Mouse (Mus musculus) hindbrain, embryonic 16.5 days (tissue): ENCODE measurements around the gene Ano3. TPM values are rescaled to one million over a fixed set of nuclear protein-coding genes. Genes with fewer than 3 reads are reported as not detected.

ENCODE experiments used
- ATAC-seq: fragments of 200-750 bp; cut with Nextera tagmentation; 2 replicates; pipeline ENCODE4 v1.8.0; 2017; ENCODE audit warnings: moderate TSS enrichment, moderate library complexity
- H3K27ac ChIP-seq: fragments of 300-500 bp; sonication (generic); 2 replicates; pipeline ENCODE4 v1.5.1; 2014; ENCODE audit warnings: low read depth, mild to moderate bottlenecking, control low read depth, low read length, moderate library complexity
- H3K27me3 ChIP-seq: fragments of 300-500 bp; sonication (generic); replicated peaks from 2 replicates; pipeline ENCODE4 v1.6.1; 2014; ENCODE audit warnings: low read length; ENCODE audit not compliant: control insufficient read depth, insufficient read depth
- H3K36me3 ChIP-seq: fragments of 300-500 bp; sonication (generic); 2 replicates; pipeline ENCODE4 v1.6.1; 2014; ENCODE audit warnings: mild to moderate bottlenecking, low read length, moderate library complexity, mixed read lengths; ENCODE audit not compliant: control insufficient read depth, insufficient read depth
- H3K4me1 ChIP-seq: fragments of 300-500 bp; sonication (generic); 2 replicates; pipeline ENCODE4 v1.6.1; 2014; ENCODE audit warnings: low read depth, low read length; ENCODE audit not compliant: control insufficient read depth, insufficient read depth
- H3K4me2 ChIP-seq: fragments of 300-500 bp; sonication (generic); 2 replicates; pipeline ENCODE4 v1.6.1; 2014; ENCODE audit warnings: mild to moderate bottlenecking, low read length, control low read depth, moderate library complexity
- H3K4me3 ChIP-seq: fragments of 300-500 bp; sonication (generic); 2 replicates; pipeline ENCODE4 v1.5.1; 2014; ENCODE audit warnings: mild to moderate bottlenecking, low read length, control low read depth, moderate library complexity
- H3K9ac ChIP-seq: fragments of 300-500 bp; sonication (generic); 2 replicates; pipeline ENCODE4 v1.6.1; 2014; ENCODE audit warnings: low read depth, mild to moderate bottlenecking, control low read depth, low read length, moderate library complexity
- H3K9me3 ChIP-seq: fragments of 300-500 bp; sonication (generic); 2 replicates; pipeline ENCODE4 v1.6.1; 2014; ENCODE audit warnings: mild to moderate bottlenecking, low read length, moderate library complexity; ENCODE audit not compliant: control insufficient read depth
- WGBS: fragments of 180-500 bp; shearing (Covaris S2); extraction: QIAGEN DNeasy Blood & Tissue Kit; methylation state at CpG from one replicate; pipeline ENCODE4 v1.1.7; 2014; 5-methylcytosine and 5-hydroxymethylcytosine counted together
- polyA plus RNA-seq: library from polyadenylated mRNA; unstranded; fragments of >200 nt; fragmentation: Nextera tagmentation; extraction: Ambion mirVana; gene quantifications from 2 replicates; pipeline ENCODE4 v1.2.1, GENCODE M21; 2015

Gene Ano3
- polyA plus RNA-seq, 1 experiment from 2014 or later: 0.98 TPM

- WGBS: 5% methylated on average over 20 of the region's 20 CpGs
- no peak overlapping the region for H3K27ac ChIP-seq
- H3K9me3 ChIP-seq: no peaks in the 10 kb centered on the region
- H3K4me3 ChIP-seq: peak overlapping the region; percentile 43
- H3K9ac ChIP-seq: peak overlapping the region; percentile 39
- H3K4me2 ChIP-seq: peak overlapping the region; percentile 58
- peak; percentile 98 for ATAC-seq
- H3K4me1 ChIP-seq: no peaks in the 10 kb centered on the region
- H3K36me3 ChIP-seq: no peaks in the 10 kb centered on the region
- H3K27me3 ChIP-seq: no peaks in the 10 kb centered on the region
These were observed 868 bp downstream of the Ano3 start for GRCm38 (mm10) chr2:110949679-110950431.

- 82% methylated on average over 1 of the region's 1 CpGs for WGBS
These were observed 5.6 kb downstream of the Ano3 start for GRCm38 (mm10) chr2:110945171-110945570.

GRCm38 (mm10) chr2:110935691-110936090 is 15.0 kb downstream of the Ano3 start:
- Histone ChIP-seq H3K4me1 (no peaks in the 10 kb centered on the region), H3K36me3 (no peaks in the 10 kb centered on the region), H3K4me3 (no peak overlapping the region), H3K27me3 (no peaks in the 10 kb centered on the region), H3K9me3 (no peaks in the 10 kb centered on the region), H3K27ac (no peak overlapping the region), H3K4me2 (no peak overlapping the region), H3K9ac (no peak overlapping the region)
- peak; percentile 37; the same call in 1 of the 2 replicates for ATAC-seq

More at GRCm38 (mm10) chr2:110945171-110945570, 5.6 kb downstream of the Ano3 start:
- Histone ChIP-seq H3K27ac (no peak overlapping the region), H3K27me3 (no peaks in the 10 kb centered on the region), H3K9me3 (no peaks in the 10 kb centered on the region), H3K9ac (no peak overlapping the region), H3K4me1 (no peaks in the 10 kb centered on the region), H3K36me3 (no peaks in the 10 kb centered on the region), H3K4me3 (no peak overlapping the region), H3K4me2 (no peak overlapping the region)
- ATAC-seq: no peak

- Histone ChIP-seq H3K27ac (no peak overlapping the region), H3K4me2 (no peak overlapping the region), H3K4me1 (no peaks in the 10 kb centered on the region), H3K4me3 (no peak overlapping the region), H3K27me3 (no peaks in the 10 kb centered on the region), H3K36me3 (no peaks in the 10 kb centered on the region), H3K9ac (no peak overlapping the region), H3K9me3 (no peaks in the 10 kb centered on the region)
- ATAC-seq: peak; percentile 24; the same call in 1 of the 2 replicates
These were observed 21.6 kb downstream of the Ano3 start for GRCm38 (mm10) chr2:110929126-110929525.

GRCm38 (mm10) chr2:110909506-110909905 is 41.2 kb downstream of the Ano3 start:
- ATAC-seq: no peak
- H3K4me2 ChIP-seq: no peak overlapping the region
- no peak overlapping the region for H3K9ac ChIP-seq
- no peaks in the 10 kb centered on the region for H3K36me3 ChIP-seq
- 58% methylated on average over 2 of the region's 2 CpGs for WGBS
- no peaks in the 10 kb centered on the region for H3K9me3 ChIP-seq
- H3K4me3 ChIP-seq: no peak overlapping the region
- H3K4me1 ChIP-seq: no peaks in the 10 kb centered on the region
- no peak overlapping the region for H3K27ac ChIP-seq
- H3K27me3 ChIP-seq: no peaks in the 10 kb centered on the region

- Histone ChIP-seq H3K4me1 (no peaks in the 10 kb centered on the region), H3K9ac (no peak overlapping the region), H3K27me3 (no peaks in the 10 kb centered on the region), H3K36me3 (no peaks in the 10 kb centered on the region), H3K27ac (no peak overlapping the region), H3K4me3 (no peak overlapping the region), H3K9me3 (no peaks in the 10 kb centered on the region), H3K4me2 (no peak overlapping the region)
- ATAC-seq: peak; percentile 61; the same call in 1 of the 2 replicates
- 34% methylated on average over 3 of the region's 3 CpGs for WGBS
These were observed 44.2 kb downstream of the Ano3 start for GRCm38 (mm10) chr2:110906473-110906872.

- WGBS: 95% methylated on average over 2 of the region's 2 CpGs
- no peaks in the 10 kb centered on the region for H3K4me1 ChIP-seq
- H3K4me3 ChIP-seq: no peak overlapping the region
- H3K9ac ChIP-seq: no peak overlapping the region
- no peak for ATAC-seq
- no peak overlapping the region for H3K4me2 ChIP-seq
- H3K27me3 ChIP-seq: no peaks in the 10 kb centered on the region
- no peak overlapping the region for H3K27ac ChIP-seq
- H3K36me3 ChIP-seq: no peaks in the 10 kb centered on the region
- no peaks in the 10 kb centered on the region for H3K9me3 ChIP-seq
These were observed 54.0 kb downstream of the Ano3 start for GRCm38 (mm10) chr2:110896477-110897270.

GRCm38 (mm10) chr2:110871650-110872049 is 79.1 kb downstream of the Ano3 start:
- ATAC-seq: no peak
- no peak overlapping the region for H3K27ac ChIP-seq
- no peak overlapping the region for H3K9ac ChIP-seq
- H3K4me3 ChIP-seq: no peak overlapping the region
- H3K36me3 ChIP-seq: no peaks in the 10 kb centered on the region
- H3K4me1 ChIP-seq: no peaks in the 10 kb centered on the region
- no peaks in the 10 kb centered on the region for H3K27me3 ChIP-seq
- H3K9me3 ChIP-seq: no peaks in the 10 kb centered on the region
- 89% methylated on average over 4 of the region's 4 CpGs for WGBS
- no peak overlapping the region for H3K4me2 ChIP-seq

GRCm38 (mm10) chr2:110865584-110865983 is 85.1 kb downstream of the Ano3 start:
- H3K27me3 ChIP-seq: no peaks in the 10 kb centered on the region
- no peak overlapping the region for H3K4me2 ChIP-seq
- no peak overlapping the region for H3K27ac ChIP-seq
- H3K9me3 ChIP-seq: no peaks in the 10 kb centered on the region
- no peak overlapping the region for H3K9ac ChIP-seq
- no peak overlapping the region for H3K4me3 ChIP-seq
- WGBS: 70% methylated on average over 3 of the region's 3 CpGs
- H3K36me3 ChIP-seq: no peaks in the 10 kb centered on the region
- ATAC-seq: no peak
- no peaks in the 10 kb centered on the region for H3K4me1 ChIP-seq
